Mouse (Mus musculus): ENCODE results near the gene Phrf1. TPM values are rescaled to one million over a fixed set of nuclear protein-coding genes. Genes with fewer than 3 reads are reported as not detected.

The Phrf1 gene
- polyA plus RNA-seq (2012; rRNA removed; ENCODE audit: low replicate concordance) = 14.1 and 24.6 TPM in 2 replicates

DNA sequence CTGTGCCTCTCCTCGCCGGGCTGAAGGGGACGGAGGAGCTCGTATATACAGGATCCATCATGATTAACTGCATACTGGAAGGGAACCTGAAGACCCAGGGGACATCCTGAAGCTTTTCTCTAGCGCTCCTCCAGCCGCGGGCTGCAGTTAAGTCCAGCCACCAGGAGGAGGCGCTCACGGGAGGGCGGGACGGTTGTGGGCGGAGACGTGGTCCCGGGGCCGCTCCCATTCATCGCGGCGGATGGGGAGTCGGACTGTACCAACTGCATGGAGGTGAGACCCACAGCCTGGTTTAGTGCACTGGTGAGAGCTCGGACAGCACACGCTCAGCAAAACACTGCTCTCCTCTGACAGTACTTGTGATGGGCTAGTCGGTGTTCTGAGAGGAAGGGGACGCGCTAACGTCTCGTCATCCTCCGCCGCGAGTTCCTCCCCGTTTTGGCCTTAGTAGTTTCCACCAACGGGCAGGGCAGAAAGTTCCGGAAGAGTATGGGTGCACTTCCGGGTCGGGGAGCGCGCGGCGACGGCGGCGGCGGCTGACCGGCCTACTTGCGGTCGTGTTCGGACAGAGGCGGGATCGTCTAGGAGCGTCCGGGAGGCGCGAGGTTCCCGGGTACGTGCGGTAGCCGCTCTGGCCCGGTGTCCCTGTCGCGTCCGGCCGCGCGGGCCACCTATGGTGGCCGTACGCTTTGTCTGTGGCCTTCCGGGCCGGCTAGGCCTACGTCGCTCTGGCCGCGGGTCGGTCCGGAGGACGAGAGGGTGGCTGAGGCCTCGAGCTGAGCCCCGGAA is at the start of gene Phrf1:
TSS of gene Phrf1 (plus strand) at position 506 of the 789 bp plus-strand sequence.

DNA sequence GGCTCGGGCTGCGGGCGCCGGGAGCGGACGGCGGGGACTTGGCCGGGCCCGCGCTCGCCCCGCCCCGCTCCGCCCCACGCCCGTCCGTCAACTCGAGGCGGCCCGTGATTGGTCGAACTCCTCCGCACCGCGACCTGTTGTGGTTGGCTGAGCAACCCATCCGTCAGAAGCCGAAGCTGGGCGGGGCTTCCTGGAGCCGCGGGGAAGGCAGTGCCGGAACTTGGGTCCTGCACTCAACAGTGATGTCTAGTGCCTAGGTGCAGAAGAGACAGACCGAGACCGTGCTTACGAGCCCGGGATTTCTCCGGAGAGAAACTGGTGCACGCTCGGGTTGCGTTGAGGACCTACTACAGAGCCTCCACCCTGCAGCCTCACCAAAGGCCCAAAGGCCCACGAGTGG is 34.6 kb upstream of the Phrf1 start, which contains the start of the genes Hras and Lrrc56:
TSS of gene Hras (minus strand) at position 58 of the 400 bp plus-strand sequence.
TSS of gene Lrrc56 (plus strand) at position 210 of the 400 bp plus-strand sequence.

DNA sequence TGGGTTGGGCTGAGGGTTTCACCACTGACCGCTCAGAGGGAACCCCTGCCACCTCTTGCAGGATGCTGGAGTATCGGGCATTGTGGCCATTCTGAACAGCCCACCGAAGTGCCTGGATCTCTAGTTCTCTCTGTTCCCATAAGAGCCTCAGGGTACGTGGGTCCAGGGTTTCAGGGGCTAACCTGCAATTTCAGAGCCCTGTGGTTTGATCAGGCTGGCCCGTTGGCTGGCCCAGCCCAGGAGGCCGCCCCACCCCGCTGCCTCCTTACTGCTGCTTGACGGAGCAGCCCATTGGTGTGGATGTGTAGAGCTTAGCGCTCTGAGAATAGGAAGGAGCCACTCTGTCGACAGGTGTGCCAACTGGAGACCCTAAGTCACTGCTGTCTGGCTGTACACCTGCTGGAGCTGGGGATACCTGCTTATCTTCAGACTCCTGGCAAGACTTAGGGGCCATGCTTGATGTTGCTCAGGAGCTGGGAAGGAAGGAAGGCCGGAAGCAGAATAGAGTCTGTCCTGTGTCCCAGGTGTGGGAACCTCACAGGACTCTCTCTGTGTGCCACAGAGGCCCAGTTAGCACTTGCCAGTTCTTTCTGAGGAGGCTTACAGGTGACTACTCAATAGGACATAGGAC is 14.9 kb upstream of the Phrf1 start, which contains the start of gene Lmntd2:
TSS of gene Lmntd2 (minus strand) at position 476 of the 631 bp plus-strand sequence.

DNA sequence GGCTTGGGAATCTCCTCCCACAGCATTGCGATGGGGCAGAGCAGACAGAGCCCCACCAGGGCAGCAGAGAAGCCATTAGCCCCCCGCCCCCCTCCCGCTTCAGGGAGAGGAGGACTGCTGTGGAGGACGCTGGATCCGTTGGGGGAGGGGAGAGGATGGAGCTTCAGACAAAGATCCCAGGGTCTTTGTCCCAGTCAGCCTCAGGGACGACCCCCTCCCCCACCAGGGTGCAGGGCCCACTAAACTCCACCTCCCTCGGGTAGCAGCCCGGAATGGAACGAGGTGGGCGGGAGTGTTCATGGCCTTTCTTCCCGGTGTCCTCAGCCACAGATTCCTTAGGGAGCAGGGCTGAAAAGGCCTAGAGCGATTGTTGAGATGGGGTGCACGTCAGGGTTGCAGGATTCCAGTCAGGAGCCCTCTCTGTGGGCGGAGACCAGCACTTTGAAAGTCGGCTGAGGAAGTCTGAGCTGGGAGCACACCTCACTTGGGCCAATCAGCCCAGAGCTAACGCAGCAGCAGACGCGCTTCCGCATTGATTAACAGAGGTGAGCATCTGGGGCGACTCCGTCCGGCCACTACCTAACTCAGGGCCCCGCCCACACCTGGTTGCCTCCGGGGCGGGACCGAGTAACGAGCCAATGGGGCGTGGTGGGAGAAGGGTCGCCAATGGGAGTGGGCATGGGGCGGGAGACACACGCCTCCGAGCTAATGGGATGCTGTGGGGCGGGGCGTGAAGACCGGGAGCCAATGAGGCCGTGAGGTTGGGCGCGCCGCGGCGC is 13.3 kb upstream of the Phrf1 start, which contains the start of gene Rassf7:
TSS of gene Rassf7 (plus strand) at position 760 of the 779 bp plus-strand sequence.

DNA sequence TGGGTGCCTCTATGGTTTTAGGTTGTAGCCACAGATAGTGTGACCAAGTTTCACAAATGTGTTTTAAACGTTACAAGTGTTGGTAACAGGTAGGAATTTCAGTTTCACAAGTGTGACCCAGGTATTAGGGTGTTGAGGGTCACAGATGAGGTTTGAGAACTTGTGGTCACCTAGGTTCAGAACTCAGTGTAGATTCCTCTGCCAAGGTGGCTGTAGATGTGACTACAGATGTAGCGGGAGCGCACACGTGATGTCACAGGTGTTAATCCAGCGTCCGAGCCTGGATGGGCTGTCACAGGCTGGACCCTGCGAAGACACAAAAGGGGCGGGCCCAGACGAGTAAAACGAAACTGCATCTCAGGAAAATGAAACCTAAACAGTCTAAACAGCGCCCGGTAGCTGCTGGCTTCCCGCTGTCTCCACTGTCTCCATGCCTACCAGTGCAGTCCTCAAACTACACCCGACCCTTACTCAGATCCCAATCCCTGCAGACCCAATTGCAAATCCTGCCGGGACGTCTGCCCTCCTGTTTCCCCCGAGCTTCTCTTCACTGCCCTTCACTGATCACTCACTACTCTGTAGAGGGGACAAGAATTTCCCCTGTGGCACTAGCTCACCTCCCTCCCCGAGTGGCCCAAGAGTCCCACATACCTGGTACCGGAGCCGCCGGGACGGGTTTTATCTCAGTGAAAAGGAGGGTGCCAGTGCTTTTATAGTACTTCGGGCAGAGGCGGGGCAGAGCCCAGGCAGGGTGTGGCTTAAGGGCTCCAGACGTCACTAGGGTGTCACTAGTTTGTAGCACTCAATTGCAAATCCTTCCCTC is 37.4 kb downstream of the Phrf1 start, which contains the start of gene Irf7:
TSS of gene Irf7 (minus strand) at position 743 of the 823 bp plus-strand sequence.

DNA sequence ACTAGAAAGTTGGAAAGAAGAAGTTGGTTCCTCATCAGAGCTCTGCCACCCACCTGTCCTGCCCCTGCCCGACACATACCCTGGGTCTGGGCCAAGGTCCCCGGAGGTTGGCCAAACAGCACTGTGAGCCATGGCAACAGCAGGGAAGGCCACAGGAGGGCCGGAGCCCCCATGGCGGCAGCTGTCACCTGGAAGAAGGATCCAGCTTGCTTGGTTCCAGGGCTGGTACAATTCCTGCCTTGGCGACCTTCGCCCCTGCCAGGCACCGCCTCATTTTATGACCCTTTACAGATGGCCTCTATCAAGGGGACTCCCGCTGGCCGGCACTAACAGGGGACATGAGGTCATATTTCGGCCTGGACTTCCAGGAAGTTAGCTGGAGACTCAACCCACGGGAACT is 48.0 kb downstream of the Phrf1 start, which contains the start of gene Cdhr5:
TSS of gene Cdhr5 (minus strand) at position 241 of the 400 bp plus-strand sequence.

DNA sequence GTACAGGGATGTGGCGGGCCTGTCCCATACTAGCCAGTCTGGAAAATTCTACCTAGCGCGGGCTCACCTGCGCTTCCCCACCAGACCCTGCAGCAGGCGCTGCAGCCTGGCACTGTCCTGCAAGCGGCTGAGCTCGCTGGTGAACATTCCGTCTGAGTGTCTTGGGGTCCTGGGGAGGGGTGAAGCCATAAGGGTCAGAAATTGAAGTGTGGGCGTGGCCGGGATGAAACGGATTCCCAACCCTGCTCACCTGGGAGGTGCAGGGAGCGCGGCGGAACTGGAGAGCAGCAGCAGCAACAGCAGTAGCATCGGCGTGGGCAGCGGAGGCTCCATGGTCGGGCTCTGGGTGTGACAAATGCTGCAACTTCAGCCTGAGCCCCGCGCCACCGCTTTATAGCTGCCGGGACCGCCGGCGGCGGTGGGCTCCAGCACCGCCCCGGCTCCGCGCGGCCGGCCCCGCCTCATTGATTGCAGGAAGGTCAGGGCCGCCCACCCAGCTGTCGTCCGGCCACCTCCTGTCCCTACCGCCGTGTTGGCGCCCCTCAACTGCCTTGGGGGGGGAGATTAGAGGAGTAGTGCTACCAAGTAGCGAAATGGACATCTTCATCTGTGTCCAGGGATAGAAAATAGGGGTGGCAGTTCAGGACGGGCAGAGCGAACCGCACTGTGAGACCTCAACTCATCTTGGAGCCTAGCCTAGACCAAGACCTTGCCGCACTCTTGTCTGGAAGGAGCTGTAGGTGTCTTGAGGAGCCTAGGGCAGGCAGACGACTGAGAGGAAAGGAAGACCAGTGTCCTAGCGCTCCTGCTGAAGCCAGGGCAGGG is 50.4 kb downstream of the Phrf1 start, which contains the start of gene Sct:
TSS of gene Sct (minus strand) at position 368 of the 825 bp plus-strand sequence.

DNA sequence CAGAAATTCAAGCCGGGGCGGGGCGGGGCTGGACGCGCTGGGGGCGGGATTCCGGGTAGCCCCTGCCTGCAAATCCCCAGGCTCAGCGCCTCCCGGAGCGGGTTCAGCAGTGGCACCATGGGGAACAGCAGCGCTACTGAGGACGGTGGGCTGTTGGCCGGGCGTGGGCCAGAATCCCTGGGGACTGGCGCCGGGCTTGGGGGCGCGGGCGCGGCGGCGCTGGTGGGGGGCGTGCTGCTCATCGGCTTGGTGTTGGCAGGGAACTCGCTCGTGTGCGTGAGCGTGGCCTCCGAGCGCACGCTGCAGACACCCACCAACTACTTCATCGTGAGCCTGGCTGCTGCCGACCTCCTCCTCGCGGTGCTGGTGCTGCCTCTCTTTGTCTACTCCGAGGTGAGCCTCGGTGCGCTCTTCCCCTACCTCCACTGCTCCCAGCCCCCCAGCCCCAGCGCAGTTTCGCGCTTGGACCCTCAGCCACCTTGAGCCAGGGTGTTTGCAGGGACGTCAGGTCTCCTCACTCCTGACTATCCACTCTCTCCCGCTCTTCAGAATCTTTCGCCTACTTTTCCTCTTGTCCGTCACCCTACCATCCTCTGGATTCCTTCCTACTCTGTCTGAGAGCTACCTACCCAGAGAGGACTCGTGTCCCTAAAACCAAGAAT is 63.5 kb downstream of the Phrf1 start, which contains the start of gene Drd4:
TSS of gene Drd4 (plus strand) at position 86 of the 662 bp plus-strand sequence.

Other genes starting within 250 kb of the Phrf1 start
- 410 and 816 TPM in 2 replicates for gene Ifitm3, start 218.0 kb upstream of the Phrf1 start, polyA plus RNA-seq (2012; rRNA removed; ENCODE audit: low replicate concordance)
- 10.7 and 37.4 TPM in 2 replicates for gene Ifitm6, start 210.9 kb upstream of the Phrf1 start, polyA plus RNA-seq (2012; rRNA removed; ENCODE audit: low replicate concordance)
- not detected in 2 replicates for gene Gm17387, start 199.7 kb upstream of the Phrf1 start, polyA plus RNA-seq (2012; rRNA removed; ENCODE audit: low replicate concordance)
- 1.0 and 2.5 TPM in 2 replicates for gene B4galnt4, start 167.7 kb upstream of the Phrf1 start, polyA plus RNA-seq (2012; rRNA removed; ENCODE audit: low replicate concordance)
- gene Pkp3, start 150.6 kb upstream of the Phrf1 start, polyA plus RNA-seq (2012; rRNA removed; ENCODE audit: low replicate concordance) = 30.8 and 48.9 TPM in 2 replicates
- 30.1 and 44.1 TPM in 2 replicates for gene Sigirr, start 128.2 kb upstream of the Phrf1 start, polyA plus RNA-seq (2012; rRNA removed; ENCODE audit: low replicate concordance)
- 5.8 and 21.4 TPM in 2 replicates for gene Ano9, start 111.0 kb upstream of the Phrf1 start, polyA plus RNA-seq (2012; rRNA removed; ENCODE audit: low replicate concordance)
- 33.0 and 42.5 TPM in 2 replicates for gene Ptdss2, start 106.4 kb upstream of the Phrf1 start, polyA plus RNA-seq (2012; rRNA removed; ENCODE audit: low replicate concordance)
- gene Rnh1, start 55.9 kb upstream of the Phrf1 start, polyA plus RNA-seq (2012; rRNA removed; ENCODE audit: low replicate concordance) = 122 and 142 TPM in 2 replicates
- gene Hras, start 34.8 kb upstream of the Phrf1 start, polyA plus RNA-seq (2012; rRNA removed; ENCODE audit: low replicate concordance) = 52.0 and 63.9 TPM in 2 replicates
- 7.7 and 9.8 TPM in 2 replicates for gene Lrrc56, start 34.6 kb upstream of the Phrf1 start, polyA plus RNA-seq (2012; rRNA removed; ENCODE audit: low replicate concordance)
- 4.3 and 5.2 TPM in 2 replicates for gene Lmntd2, start 14.7 kb upstream of the Phrf1 start, polyA plus RNA-seq (2012; rRNA removed; ENCODE audit: low replicate concordance)
- 20.0 and 26.7 TPM in 2 replicates for gene Rassf7, start 12.9 kb upstream of the Phrf1 start, polyA plus RNA-seq (2012; rRNA removed; ENCODE audit: low replicate concordance)
- gene Irf7, start 37.7 kb downstream of the Phrf1 start, polyA plus RNA-seq (2012; rRNA removed; ENCODE audit: low replicate concordance) = 98.3 and 195 TPM in 2 replicates
- gene Cdhr5, start 48.0 kb downstream of the Phrf1 start, polyA plus RNA-seq (2012; rRNA removed; ENCODE audit: low replicate concordance) = 0.17 and 0.99 TPM in 2 replicates
- 0.83 and 3.3 TPM in 2 replicates for gene Sct, start 50.3 kb downstream of the Phrf1 start, polyA plus RNA-seq (2012; rRNA removed; ENCODE audit: low replicate concordance)
- gene Drd4, start 63.2 kb downstream of the Phrf1 start, polyA plus RNA-seq (2012; rRNA removed; ENCODE audit: low replicate concordance) = 0.06 TPM in 1 of 2 replicates, not detected in the other
- gene Deaf1, start 98.9 kb downstream of the Phrf1 start, polyA plus RNA-seq (2012; rRNA removed; ENCODE audit: low replicate concordance) = 19.0 and 23.7 TPM in 2 replicates
- gene Tmem80, start 99.0 kb downstream of the Phrf1 start, polyA plus RNA-seq (2012; rRNA removed; ENCODE audit: low replicate concordance) = 44.4 and 63.2 TPM in 2 replicates
- gene Eps8l2, start 110.1 kb downstream of the Phrf1 start, polyA plus RNA-seq (2012; rRNA removed; ENCODE audit: low replicate concordance) = 38.9 and 52.4 TPM in 2 replicates
- gene Taldo1, start 163.4 kb downstream of the Phrf1 start, polyA plus RNA-seq (2012; rRNA removed; ENCODE audit: low replicate concordance) = 360 and 366 TPM in 2 replicates
- 67.3 and 68.4 TPM in 2 replicates for gene Gatd1, start 185.4 kb downstream of the Phrf1 start, polyA plus RNA-seq (2012; rRNA removed; ENCODE audit: low replicate concordance)
- gene Cend1, start 200.7 kb downstream of the Phrf1 start, polyA plus RNA-seq (2012; rRNA removed; ENCODE audit: low replicate concordance) = 0.35 and 0.57 TPM in 2 replicates
- gene Slc25a22, start 209.1 kb downstream of the Phrf1 start, polyA plus RNA-seq (2012; rRNA removed; ENCODE audit: low replicate concordance) = 171 and 174 TPM in 2 replicates
- 13.3 and 19.4 TPM in 2 replicates for gene Pidd1, start 215.2 kb downstream of the Phrf1 start, polyA plus RNA-seq (2012; rRNA removed; ENCODE audit: low replicate concordance)
- gene Rplp2, start 218.6 kb downstream of the Phrf1 start, polyA plus RNA-seq (2012; rRNA removed; ENCODE audit: low replicate concordance) = 451 and 651 TPM in 2 replicates
- 2,420 and 2,700 TPM in 2 replicates for gene Pnpla2, start 226.4 kb downstream of the Phrf1 start, polyA plus RNA-seq (2012; rRNA removed; ENCODE audit: low replicate concordance)
- 66.3 and 119 TPM in 2 replicates for gene Cracr2b, start 232.3 kb downstream of the Phrf1 start, polyA plus RNA-seq (2012; rRNA removed; ENCODE audit: low replicate concordance)
- 588 and 591 TPM in 2 replicates for gene Cd151, start 238.6 kb downstream of the Phrf1 start, polyA plus RNA-seq (2012; rRNA removed; ENCODE audit: low replicate concordance)
- gene Polr2l, start 246.3 kb downstream of the Phrf1 start, polyA plus RNA-seq (2012; rRNA removed; ENCODE audit: low replicate concordance) = 48.6 and 51.6 TPM in 2 replicates
- 166 and 173 TPM in 2 replicates for gene Tspan4, start 246.5 kb downstream of the Phrf1 start, polyA plus RNA-seq (2012; rRNA removed; ENCODE audit: low replicate concordance)